Mouse (Mus musculus) thymus, adult 2 months (tissue): Measurements from ENCODE around the gene Fscn1.

Experiments used
- CTCF ChIP-seq: fragments of 200-500 bp; IDR thresholded peaks from 2 replicates; pipeline ENCODE4 v1.5.1; 2012; ENCODE audit warnings: mild to moderate bottlenecking, control low read depth, low read length, moderate library complexity, borderline replicate concordance; ENCODE audit not compliant: control insufficient read depth, poor library complexity, insufficient read depth; ENCODE audit errors: extremely low read depth
- POLR2A ChIP-seq: fragments of 200-500 bp; IDR thresholded peaks from 2 replicates; pipeline ENCODE4 v1.6.1; 2012; ENCODE audit warnings: mild to moderate bottlenecking, low read length, control low read depth, moderate library complexity; ENCODE audit not compliant: control insufficient read depth, poor library complexity, insufficient read depth; ENCODE audit errors: extremely low read depth

- no peak for TF ChIP-seq POLR2A
- no peak for TF ChIP-seq CTCF
Measured at GRCm38 (mm10) chr5:142982046-142982801, 22.1 kb downstream of the Fscn1 start.
